Mouse (Mus musculus): ENCODE measurements around the gene Focad.

The Focad gene

DNA sequence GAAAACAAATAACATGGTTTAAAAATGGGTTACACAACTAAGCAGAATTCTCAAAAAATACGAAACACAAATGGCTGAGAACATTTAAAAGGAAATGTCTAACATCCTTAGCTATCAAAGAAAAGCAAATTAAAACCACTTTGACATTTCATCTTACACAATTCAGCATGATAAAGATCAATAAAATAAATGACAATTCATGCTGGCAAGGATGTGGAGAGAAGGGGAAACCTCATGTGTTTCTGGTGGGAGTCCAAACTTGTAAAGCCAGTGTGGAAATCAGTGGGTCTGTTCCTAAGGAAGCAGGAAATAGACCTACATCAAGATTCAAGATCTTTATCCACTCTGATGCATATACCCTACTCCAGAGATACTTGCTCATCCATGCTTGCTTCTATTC is 363.7 kb downstream of the Focad start:
- no peak for DNase-seq (ENCODE audit: low spot score in 2 of 2)

DNA sequence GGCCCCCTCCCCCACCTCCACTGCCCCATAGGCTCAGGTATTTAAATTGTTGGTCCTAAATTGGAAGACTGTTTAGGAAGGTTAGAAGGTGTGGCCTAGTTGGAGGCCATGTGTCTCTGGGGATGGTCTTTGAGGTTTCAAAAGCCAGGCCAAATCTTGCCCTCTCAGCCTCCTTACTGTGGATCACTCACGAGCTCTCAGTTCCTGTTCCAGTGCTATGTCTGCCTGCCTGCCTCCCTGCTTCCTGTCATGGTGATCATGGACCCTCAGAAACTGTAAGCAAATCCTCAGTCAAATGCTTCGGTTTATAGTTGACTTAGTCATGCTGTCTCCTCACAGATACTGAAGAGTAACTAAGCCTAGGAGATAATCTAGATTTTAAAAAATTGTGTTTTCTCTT is 364.2 kb downstream of the Focad start:
- DNase-seq (ENCODE audit: low spot score in 2 of 2), result no peak

Data from frontal cortex, postnatal 36 days (tissue).